Mouse (Mus musculus): Measurements from ENCODE around the gene Ccdc162.
A peak's percentile ranks its signal among the peaks of the same experiment; 100 is the strongest.
"Not testable (repeated sequence)": the region's sequence is repeated elsewhere in the genome, so short reads cannot be mapped to it uniquely, and the experiment has no call there.

The Ccdc162 gene

GRCm38 (mm10) chr10:41542057-41542456 is 174.4 kb downstream of the Ccdc162 start:
- no peak for DNase-seq (ENCODE audit: extremely low read depth, low read depth)

- no peak for DNase-seq (ENCODE audit: extremely low read depth, low read depth)
These were observed 177.4 kb downstream of the Ccdc162 start for GRCm38 (mm10) chr10:41538986-41539385.

GRCm38 (mm10) chr10:41537983-41538330 is 178.5 kb downstream of the Ccdc162 start:
- no peak for DNase-seq (ENCODE audit: extremely low read depth, low read depth)

GRCm38 (mm10) chr10:41537226-41537982 is 179.0 kb downstream of the Ccdc162 start:
- no peak for DNase-seq (ENCODE audit: extremely low read depth, low read depth)

GRCm38 (mm10) chr10:41536714-41537113 is 179.7 kb downstream of the Ccdc162 start:
- DNase-seq (ENCODE audit: extremely low read depth, low read depth): no peak

- no peak for DNase-seq (ENCODE audit: extremely low read depth, low read depth)
These were observed 180.4 kb downstream of the Ccdc162 start for GRCm38 (mm10) chr10:41535991-41536390.

- DNase-seq (ENCODE audit: extremely low read depth, low read depth): no peak
These were observed 186.5 kb downstream of the Ccdc162 start for GRCm38 (mm10) chr10:41529972-41530371.

GRCm38 (mm10) chr10:41525696-41526095 is 190.7 kb downstream of the Ccdc162 start:
- no peak for DNase-seq (ENCODE audit: extremely low read depth, low read depth)

GRCm38 (mm10) chr10:41523386-41523785 is 193.0 kb downstream of the Ccdc162 start:
- DNase-seq (ENCODE audit: extremely low read depth, low read depth): no peak

GRCm38 (mm10) chr10:41520410-41520673 is 196.1 kb downstream of the Ccdc162 start:
- no peak for DNase-seq (ENCODE audit: extremely low read depth, low read depth)

GRCm38 (mm10) chr10:41519640-41520409 is 196.6 kb downstream of the Ccdc162 start:
- no peak for DNase-seq (ENCODE audit: extremely low read depth, low read depth)

- DNase-seq (ENCODE audit: extremely low read depth, low read depth): peak; percentile 57
These were observed 197.3 kb downstream of the Ccdc162 start, which contains the start of gene Cd164 for GRCm38 (mm10) chr10:41518981-41519618. Cd164 (plus strand) TSS chr10:41519414.

- DNase-seq (ENCODE audit: extremely low read depth, low read depth): peak; percentile 65
These were observed 197.9 kb downstream of the Ccdc162 start for GRCm38 (mm10) chr10:41518508-41518980.

- DNase-seq (ENCODE audit: extremely low read depth, low read depth): no peak
These were observed 201.5 kb downstream of the Ccdc162 start for GRCm38 (mm10) chr10:41514921-41515320.

GRCm38 (mm10) chr10:41514301-41514700 is 202.1 kb downstream of the Ccdc162 start:
- no peak for DNase-seq (ENCODE audit: extremely low read depth, low read depth)

- no peak for DNase-seq (ENCODE audit: extremely low read depth, low read depth)
These were observed 207.3 kb downstream of the Ccdc162 start for GRCm38 (mm10) chr10:41509160-41509559.

GRCm38 (mm10) chr10:41505446-41505845 is 211.0 kb downstream of the Ccdc162 start:
- DNase-seq (ENCODE audit: extremely low read depth, low read depth): not testable (repeated sequence)

GRCm38 (mm10) chr10:41504996-41505395 is 211.4 kb downstream of the Ccdc162 start:
- no peak for DNase-seq (ENCODE audit: extremely low read depth, low read depth)

- DNase-seq (ENCODE audit: extremely low read depth, low read depth): no peak
These were observed 215.5 kb downstream of the Ccdc162 start for GRCm38 (mm10) chr10:41500941-41501340.

- no peak for DNase-seq (ENCODE audit: extremely low read depth, low read depth)
These were observed 225.3 kb downstream of the Ccdc162 start for GRCm38 (mm10) chr10:41491111-41491510.

- no peak for DNase-seq (ENCODE audit: extremely low read depth, low read depth)
These were observed 225.9 kb downstream of the Ccdc162 start for GRCm38 (mm10) chr10:41490518-41490873.

Measured in MEL-GATA-1-ER (cell line).